Mouse (Mus musculus) forebrain, embryonic 13.5 days (tissue): Measurements from ENCODE around the gene Mdk. TPM values are rescaled to one million over a fixed set of nuclear protein-coding genes. Genes with fewer than 3 reads are reported as not detected.

Source experiments
- ATAC-seq: fragments of 200-750 bp; cut with Nextera tagmentation; 2 replicates; pipeline ENCODE4 v1.8.0; 2017
- H3K27ac ChIP-seq: fragments of 300-500 bp; sonication (generic); 2 replicates; pipeline ENCODE4 v1.5.1; 2015; ENCODE audit warnings: inconsistent platforms, mild to moderate bottlenecking, moderate library complexity
- H3K27me3 ChIP-seq: fragments of 300-500 bp; sonication (generic); 2 replicates; pipeline ENCODE4 v1.6.1; 2015; ENCODE audit warnings: mild to moderate bottlenecking, inconsistent platforms
- H3K36me3 ChIP-seq: fragments of 300-500 bp; sonication (generic); 2 replicates; pipeline ENCODE4 v1.6.1; 2015; ENCODE audit warnings: mild to moderate bottlenecking, inconsistent platforms; ENCODE audit not compliant: poor library complexity, severe bottlenecking
- H3K4me1 ChIP-seq: fragments of 300-500 bp; sonication (generic); 2 replicates; pipeline ENCODE4 v1.6.1; 2015; ENCODE audit warnings: inconsistent platforms
- H3K4me2 ChIP-seq: fragments of 300-500 bp; sonication (generic); 2 replicates; pipeline ENCODE4 v1.6.1; 2015; ENCODE audit warnings: inconsistent platforms, mild to moderate bottlenecking, moderate library complexity
- H3K4me3 ChIP-seq: fragments of 300-500 bp; sonication (generic); 2 replicates; pipeline ENCODE4 v1.5.1; 2015; ENCODE audit warnings: mild to moderate bottlenecking, inconsistent platforms
- H3K9ac ChIP-seq: fragments of 300-500 bp; sonication (generic); 2 replicates; pipeline ENCODE4 v1.6.1; 2015; ENCODE audit warnings: mild to moderate bottlenecking, inconsistent platforms
- H3K9me3 ChIP-seq: fragments of 300-500 bp; sonication (generic); replicated peaks from 2 replicates; pipeline ENCODE4 v1.6.1; 2016; ENCODE audit warnings: inconsistent platforms
- WGBS: fragments of 180-500 bp; shearing (Covaris S2); methylation state at CpG from one replicate; pipeline ENCODE4 v1.1.7; 2015; 5-methylcytosine and 5-hydroxymethylcytosine counted together
- microRNA-seq: library from miRNA; unstranded; fragments of <30 nt; microRNA quantifications from one replicate; pipeline ENCODE4, GENCODE M21; 2016
- polyA plus RNA-seq: library from polyadenylated mRNA; unstranded; fragments of >200 nt; fragmentation: Nextera tagmentation; extraction: Ambion mirVana; gene quantifications from 2 replicates; pipeline ENCODE4 v1.2.1, GENCODE M21; 2015

The Mdk gene
- polyA plus RNA-seq, 1 experiment from 2014 or later: 609 TPM

DNA sequence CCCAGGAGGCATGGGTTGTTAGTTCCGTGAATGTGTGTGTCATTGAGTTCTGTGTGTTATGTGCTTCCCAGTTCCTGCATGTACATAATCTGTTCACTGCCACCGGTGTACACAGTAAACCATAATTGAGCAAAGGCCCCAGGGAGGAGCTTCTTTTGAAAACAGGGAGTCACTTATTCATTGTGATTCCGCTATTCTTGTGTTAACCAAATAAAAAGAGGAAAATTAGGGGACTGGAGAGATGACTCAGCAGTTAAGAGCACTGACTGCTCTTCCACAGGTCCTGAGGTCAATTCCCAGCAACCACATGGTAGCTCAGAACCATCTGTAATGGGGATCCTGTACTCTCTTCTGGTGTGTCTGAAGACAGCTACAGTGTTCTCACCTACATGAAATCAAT is 37.4 kb downstream of the Mdk start:
- Histone ChIP-seq H3K9ac (no peak overlapping the region), H3K4me2 (no peak overlapping the region), H3K27me3 (no peaks in the 10 kb centered on the region), H3K4me1 (no peaks in the 10 kb centered on the region), H3K4me3 (no peak overlapping the region), H3K9me3 (no peaks in the 10 kb centered on the region), H3K27ac (no peak overlapping the region), H3K36me3 (0 out of 2 replicates have a peak, but pooled peaks cover 6% of the 10 kb centered on the region)
- WGBS: 86% methylated on average over 3 of the region's 3 CpGs
- no peak for ATAC-seq

- Histone ChIP-seq H3K4me1 (no peaks in the 10 kb centered on the region), H3K27ac (no peak overlapping the region)
- WGBS: 70% methylated on average over 4 of the region's 4 CpGs
Observed at GRCm38 (mm10) chr2:91884616-91885015, 47.5 kb downstream of the Mdk start.

GRCm38 (mm10) chr2:91883961-91884360 is 48.1 kb downstream of the Mdk start:
- WGBS: 82% methylated on average over 4 of the region's 4 CpGs
- no peak overlapping the region for H3K27ac ChIP-seq
- no peak for ATAC-seq
- peaks cover 19% of the 10 kb centered on the region for H3K36me3 ChIP-seq
- no peak overlapping the region for H3K4me2 ChIP-seq
- H3K9ac ChIP-seq: no peak overlapping the region
- H3K9me3 ChIP-seq: no peaks in the 10 kb centered on the region
- H3K27me3 ChIP-seq: no peaks in the 10 kb centered on the region
- no peak overlapping the region for H3K4me3 ChIP-seq
- H3K4me1 ChIP-seq: peaks cover under 1% of the 10 kb centered on the region; the same call in 1 of the 2 replicates

More at GRCm38 (mm10) chr2:91884616-91885015, 47.5 kb downstream of the Mdk start:
- Histone ChIP-seq H3K36me3 (peaks cover 19% of the 10 kb centered on the region), H3K9me3 (no peaks in the 10 kb centered on the region), H3K4me3 (no peak overlapping the region), H3K27me3 (no peaks in the 10 kb centered on the region), H3K4me2 (no peak overlapping the region), H3K9ac (no peak overlapping the region)
- ATAC-seq: no peak

Small RNAs within 50 kb of the gene (microRNA-seq; reads per million reads assigned to microRNA genes)
- gene Mir6999: not detected

Other genes starting within 250 kb of the Mdk start
- 29.4 and 33.0 TPM in 2 replicates for gene Atg13, start 221.7 kb downstream of the Mdk start, polyA plus RNA-seq
- 21.2 and 22.0 TPM in 2 replicates for gene Harbi1, start 221.4 kb downstream of the Mdk start, polyA plus RNA-seq
- gene Ambra1, start 202.2 kb downstream of the Mdk start, polyA plus RNA-seq: 16.2 and 21.2 TPM in 2 replicates
- 0.83 and 0.88 TPM in 2 replicates for gene Chrm4, start 5.0 kb downstream of the Mdk start, polyA plus RNA-seq
- gene Gm9821, start 13.4 kb upstream of the Mdk start, polyA plus RNA-seq: 0.18 and 0.41 TPM in 2 replicates
- 18.5 and 23.1 TPM in 2 replicates for gene Dgkz, start 43.6 kb upstream of the Mdk start, polyA plus RNA-seq
- gene Creb3l1, start 92.2 kb upstream of the Mdk start, polyA plus RNA-seq: 0.52 and 0.71 TPM in 2 replicates
- 43.7 and 44.2 TPM in 2 replicates for gene Phf21a, start 160.8 kb upstream of the Mdk start, polyA plus RNA-seq